Mouse (Mus musculus) embryonic fibroblast, embryonic 13.5 days (primary cell): Measurements from ENCODE around the gene Tef.

Experiments
- CTCF ChIP-seq: IDR thresholded peaks from 2 replicates; pipeline ENCODE4 v1.5.1; 2011; ENCODE audit warnings: mild to moderate bottlenecking, control low read depth, low read length, moderate library complexity, borderline replicate concordance; ENCODE audit not compliant: insufficient read depth
- POLR2A ChIP-seq: IDR thresholded peaks from 2 replicates; pipeline ENCODE4 v1.6.1; 2011; ENCODE audit warnings: low read depth, mild to moderate bottlenecking, control low read depth, low read length, moderate library complexity

DNA sequence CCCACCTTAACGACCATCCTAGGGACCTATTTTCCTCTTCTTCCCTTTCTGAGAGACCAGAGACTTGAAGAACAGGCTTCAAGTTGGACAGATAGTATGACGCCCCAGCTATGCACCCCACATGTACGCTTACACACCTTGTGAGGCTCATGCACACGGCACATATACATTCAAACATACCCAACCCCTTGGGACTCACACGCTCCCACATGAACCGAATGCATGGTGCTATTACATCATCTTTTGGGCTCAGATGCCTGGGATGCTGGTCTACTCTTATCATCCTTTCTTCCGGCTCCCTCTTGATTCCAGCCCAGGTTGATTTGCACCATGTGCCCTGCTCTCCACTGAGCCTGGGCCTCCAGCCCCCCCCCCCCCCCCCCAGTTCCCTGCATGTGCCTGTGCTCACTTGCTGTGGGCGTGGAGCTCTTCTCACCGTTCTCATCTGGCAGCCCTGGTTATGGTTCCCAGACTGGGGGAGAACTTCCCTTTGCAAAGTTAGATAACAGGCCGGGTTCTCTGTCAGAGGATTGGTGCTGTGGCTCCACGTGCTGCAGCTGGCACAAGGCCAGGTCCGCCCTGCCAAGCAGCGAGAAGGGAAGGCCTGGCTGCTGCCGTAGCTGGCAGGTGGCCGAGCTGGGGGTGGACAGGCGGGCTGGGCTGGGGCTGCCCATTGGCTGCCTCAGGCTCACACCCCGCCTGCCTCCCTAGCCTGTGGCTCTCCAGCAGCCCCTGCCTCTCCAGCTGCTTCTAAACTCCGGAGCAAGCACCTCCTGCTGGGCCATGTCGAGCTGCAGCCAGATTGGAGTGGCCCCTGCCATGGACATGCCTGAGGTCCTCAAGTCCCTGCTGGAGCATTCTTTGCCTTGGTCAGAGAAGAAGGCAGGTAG lies at the start of gene Tef:
- TF ChIP-seq CTCF (no peak), POLR2A (peak; percentile 52)
